Mouse (Mus musculus) retina, postnatal 7 days (tissue): ENCODE measurements around the gene Celf1.
"Not testable (repeated sequence)": the region's sequence is repeated elsewhere in the genome, so short reads cannot be mapped to it uniquely, and the experiment has no call there.

Experiments used
- DNase-seq: peaks from one replicate; pipeline ENCODE4 v3.0.0-alpha.2; 2012; ENCODE audit warnings: low read depth, low spot score

The Celf1 gene

GRCm38 (mm10) chr2:90940233-90941229, at the start of gene Celf1:
TSS of gene Celf1 (plus strand) at chr2:90940382.
- DNase-seq: peak; percentile 77

DNA sequence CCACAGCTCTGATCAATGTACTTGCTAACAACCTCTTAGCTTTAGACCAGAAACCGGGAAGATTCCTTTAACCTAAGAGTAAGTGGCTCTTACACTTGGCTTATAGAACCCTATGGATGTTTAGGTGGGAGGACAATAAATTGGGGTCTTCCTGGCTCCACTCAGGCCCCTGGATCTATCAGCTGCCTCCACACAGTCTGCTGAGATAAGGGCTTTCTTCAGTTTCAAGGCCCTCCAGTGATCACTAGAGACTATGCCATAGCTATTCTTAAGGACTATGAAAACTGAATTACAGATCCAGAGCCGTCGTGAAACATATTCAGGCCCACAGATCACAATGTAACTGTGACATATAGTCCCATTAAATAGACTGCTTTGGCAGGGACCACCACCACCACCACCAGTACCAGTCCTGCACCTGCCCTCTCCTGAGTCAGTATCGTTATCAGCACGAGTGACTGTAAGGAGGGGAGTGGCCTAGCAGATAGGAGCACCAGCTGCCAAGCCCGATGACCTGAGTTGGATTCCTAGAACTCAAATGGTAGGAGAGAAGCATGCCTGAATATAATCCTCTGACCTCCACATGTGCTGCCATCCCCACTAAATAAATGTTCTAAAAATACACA, 46.4 kb upstream of the Celf1 start:
- DNase-seq: no peak

GRCm38 (mm10) chr2:90894299-90894677, 45.9 kb upstream of the Celf1 start:
- DNase-seq: not testable (repeated sequence)

- no peak for DNase-seq
Observed at GRCm38 (mm10) chr2:90903398-90903797, 36.8 kb upstream of the Celf1 start.

- peak; percentile 90 for DNase-seq
Observed at GRCm38 (mm10) chr2:90904076-90904855, 35.9 kb upstream of the Celf1 start, which contains the start of the genes Kbtbd4 and Ndufs3. TSS of gene Kbtbd4 (plus strand) at chr2:90904740. TSS of gene Ndufs3 (minus strand) at chr2:90904827.

DNA sequence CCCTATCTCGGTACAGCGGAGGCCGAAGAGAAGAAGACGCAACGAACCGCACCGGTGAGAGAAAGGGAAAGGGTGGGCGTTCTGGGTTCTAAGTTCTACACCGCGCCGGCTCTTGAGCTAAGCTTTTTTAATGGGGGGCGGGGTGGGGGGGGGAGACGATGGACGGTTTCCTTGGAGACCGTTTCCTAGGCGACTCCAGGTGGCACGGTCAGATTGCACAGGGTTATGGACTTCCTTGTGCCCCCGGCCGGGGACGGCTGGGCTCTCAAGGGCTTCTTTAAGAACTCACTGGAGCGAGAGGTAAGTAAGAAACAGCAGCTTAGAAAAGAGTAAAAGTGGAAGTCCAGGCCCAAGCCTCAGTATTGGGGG, 35.3 kb upstream of the Celf1 start:
- DNase-seq: no peak

GRCm38 (mm10) chr2:90906721-90907120, 33.5 kb upstream of the Celf1 start:
- no peak for DNase-seq

GRCm38 (mm10) chr2:90910861-90911260, 29.3 kb upstream of the Celf1 start:
- DNase-seq: no peak

DNA sequence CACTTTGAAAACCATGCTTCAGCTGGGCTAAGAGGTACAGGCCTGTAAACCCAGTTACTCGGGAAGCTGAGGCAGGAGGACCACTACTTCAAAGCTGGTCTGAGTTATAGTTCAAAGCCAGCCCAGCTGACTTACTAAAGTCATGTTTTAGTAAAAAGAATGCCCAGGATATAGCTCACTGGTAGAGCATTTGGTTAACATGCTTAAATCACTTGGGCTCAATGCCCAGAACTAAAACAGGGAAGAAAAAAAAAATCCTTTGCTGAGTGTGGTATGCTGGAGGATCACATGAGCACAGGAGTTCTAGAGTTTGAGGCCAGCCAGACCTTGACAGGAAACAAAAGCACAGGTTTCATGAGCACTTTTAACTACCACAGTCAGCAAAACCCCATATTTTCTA, 28.5 kb upstream of the Celf1 start:
- no peak for DNase-seq

DNA sequence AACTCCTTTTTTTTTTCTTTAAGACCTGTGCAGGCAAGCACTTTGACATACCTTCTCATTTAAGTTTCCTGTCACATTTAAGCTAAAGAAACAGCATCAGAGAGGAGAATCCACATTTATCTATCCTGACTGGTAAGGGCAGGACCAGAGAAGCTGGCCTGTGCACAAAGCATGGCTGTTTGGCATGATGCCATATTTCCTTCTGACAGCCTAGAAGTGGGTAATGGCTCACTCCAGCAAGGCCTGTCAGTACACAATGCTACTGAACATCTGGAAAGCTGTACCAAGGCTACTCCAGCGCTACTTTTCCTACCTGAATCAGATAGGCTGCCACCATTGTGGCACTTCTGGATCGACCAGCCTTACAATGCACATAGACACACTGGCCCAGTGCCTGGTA, 26.5 kb upstream of the Celf1 start:
- DNase-seq: no peak

GRCm38 (mm10) chr2:90915516-90915915, 24.7 kb upstream of the Celf1 start:
- DNase-seq: no peak

DNA sequence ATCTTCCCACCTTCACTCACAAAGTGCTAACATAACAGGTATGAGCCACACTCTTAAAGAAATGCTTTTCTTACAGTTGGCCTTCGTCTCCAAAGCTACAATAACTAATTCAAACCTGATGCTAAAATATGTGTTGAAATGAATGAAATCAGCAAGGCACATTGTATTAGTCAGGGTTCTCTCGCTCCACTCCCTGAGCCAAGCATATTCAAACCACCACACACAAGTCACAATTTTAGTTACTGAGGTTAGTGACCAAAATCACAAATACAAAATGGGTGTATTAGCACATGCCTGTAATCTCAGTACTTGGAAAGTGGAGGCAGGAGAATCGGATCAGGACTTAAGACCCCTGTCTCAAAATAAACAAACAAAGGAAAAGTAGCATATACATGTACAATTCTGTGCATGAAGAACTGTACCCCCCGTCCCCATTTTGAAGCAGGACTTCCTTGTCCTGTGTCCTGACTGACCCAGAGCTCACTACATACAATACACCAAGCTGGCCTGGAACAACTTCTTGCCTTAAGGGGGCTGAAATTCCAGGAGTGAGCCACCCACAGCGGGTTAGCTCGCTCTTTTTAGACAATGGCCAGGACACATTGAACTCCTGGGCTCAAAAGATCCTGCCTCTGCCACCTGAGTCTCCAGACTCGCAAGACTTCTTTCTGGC, 23.5 kb upstream of the Celf1 start:
- no peak for DNase-seq

GRCm38 (mm10) chr2:90917233-90917998, 22.8 kb upstream of the Celf1 start:
- DNase-seq: no peak

DNA sequence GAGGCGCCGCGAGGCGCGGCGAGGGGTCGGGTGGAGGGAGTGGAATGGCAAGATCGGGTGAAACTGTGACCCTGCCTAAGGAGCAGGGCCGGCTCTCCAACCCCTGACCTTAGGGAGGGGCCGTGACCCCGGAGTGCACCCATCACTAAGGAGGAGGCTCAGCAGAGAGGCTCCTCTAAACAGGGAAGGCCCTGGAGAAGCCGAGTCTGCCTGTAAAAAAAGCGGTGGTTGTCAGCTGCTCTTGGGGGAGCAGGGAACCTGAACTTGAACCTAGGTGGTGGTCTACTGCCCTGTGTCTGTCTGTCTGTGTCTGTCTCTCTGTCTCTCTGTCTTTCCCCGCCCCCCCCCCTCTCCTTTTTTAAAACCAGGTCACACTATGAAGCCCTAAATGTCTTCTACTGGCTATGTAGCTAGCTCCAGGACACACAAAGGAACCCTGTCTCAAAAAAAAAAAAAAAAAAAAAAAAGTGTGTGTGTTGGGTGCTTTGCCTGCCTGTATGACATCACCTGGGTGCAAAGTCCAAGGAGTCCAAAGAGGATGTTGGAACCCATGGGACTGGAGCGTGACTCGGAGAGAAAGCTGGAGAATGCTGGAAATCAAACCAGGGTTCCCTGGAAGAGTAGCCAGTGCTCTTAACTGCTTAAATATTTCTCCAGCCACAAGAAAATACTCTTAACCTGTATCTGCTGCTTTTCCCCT, 22.0 kb upstream of the Celf1 start:
- DNase-seq: no peak

- DNase-seq: no peak
Observed at GRCm38 (mm10) chr2:90921178-90921577, 19.0 kb upstream of the Celf1 start.

DNA sequence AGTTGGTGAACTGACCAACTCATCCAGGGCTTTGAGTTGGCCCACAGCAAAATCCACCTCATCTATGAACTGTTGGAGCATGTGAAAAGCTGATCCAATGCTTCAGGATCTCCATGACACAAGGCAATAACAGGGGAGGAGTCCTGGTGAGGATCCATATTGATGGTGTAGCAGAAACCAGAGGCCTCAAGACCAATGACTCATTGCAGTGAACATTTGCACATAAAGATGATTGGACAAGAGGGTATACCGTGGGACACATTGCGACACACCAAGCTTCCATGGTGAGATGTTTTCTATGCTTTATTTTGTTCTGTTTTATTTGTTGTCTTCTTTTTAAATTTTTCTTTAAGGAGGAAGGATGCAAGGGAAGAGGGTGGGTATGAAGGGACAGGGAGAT, 17.5 kb upstream of the Celf1 start:
- no peak for DNase-seq

DNA sequence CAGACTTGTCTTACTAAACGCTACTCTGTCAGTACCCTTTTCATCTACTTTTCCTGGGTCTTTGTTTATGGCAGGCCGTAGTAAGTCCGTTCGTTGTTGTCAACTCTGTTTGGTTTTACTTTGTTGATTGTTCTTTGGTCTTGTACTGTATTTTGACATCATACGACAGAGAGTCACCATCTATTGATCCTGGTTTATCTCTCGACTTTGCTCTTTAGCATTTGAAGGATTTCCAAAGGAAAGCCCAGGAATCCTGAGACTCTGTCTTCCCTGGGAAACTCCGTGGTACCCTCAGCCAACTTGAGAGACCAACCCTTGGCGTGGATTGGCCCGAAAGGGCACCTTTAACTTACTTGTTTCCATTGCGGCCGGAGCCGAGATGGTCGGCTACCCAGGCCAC, 11.6 kb upstream of the Celf1 start:
- DNase-seq: no peak

DNA sequence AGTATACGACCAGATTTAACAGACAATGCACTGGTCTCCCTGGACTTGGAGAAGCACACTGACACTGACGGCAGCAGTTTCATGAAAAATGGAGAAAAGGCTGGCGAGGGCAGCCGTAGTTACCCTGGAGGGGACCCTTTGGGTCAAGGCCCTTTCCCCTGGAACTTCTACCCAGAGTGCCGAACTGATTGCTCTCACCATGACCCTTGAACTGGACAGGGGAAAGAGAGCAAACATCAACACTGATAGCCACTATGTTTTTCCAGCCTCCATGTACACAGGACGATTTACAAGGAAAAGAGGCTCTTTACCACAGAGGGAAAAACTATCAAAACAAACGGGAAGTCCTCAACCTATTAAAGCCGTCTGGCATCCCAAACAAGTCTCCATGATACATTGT, 8.4 kb upstream of the Celf1 start:
- DNase-seq: no peak

DNA sequence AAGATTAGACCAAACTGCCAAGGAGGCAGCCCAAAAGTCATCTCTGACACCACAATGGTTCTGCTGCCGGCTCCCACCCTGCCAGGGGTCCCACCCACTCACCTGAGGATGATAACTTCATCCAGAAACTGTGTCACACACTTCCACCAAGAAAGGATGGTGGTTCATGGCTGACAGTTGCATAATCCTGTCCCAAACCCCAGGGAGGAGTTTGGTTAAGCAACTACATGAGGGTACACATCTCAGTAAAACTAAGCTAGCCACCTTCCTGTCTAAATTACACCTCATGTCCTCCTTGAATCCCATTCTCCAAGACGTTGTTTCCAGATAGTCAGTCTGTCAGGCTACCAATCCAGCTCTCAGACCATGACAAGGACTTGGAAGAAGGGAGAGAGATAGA, 7.9 kb upstream of the Celf1 start:
- no peak for DNase-seq

- no peak for DNase-seq
Observed at GRCm38 (mm10) chr2:90938362-90938761, 1.8 kb upstream of the Celf1 start.
